Mouse (Mus musculus): ENCODE measurements at regions not wholly inside any gene's neighbourhood (a gene's known extent, or its start where the extent isn't known, plus 50 kb on each side); places are given as distances from the start of the nearest gene placed in this dataset.

DNA sequence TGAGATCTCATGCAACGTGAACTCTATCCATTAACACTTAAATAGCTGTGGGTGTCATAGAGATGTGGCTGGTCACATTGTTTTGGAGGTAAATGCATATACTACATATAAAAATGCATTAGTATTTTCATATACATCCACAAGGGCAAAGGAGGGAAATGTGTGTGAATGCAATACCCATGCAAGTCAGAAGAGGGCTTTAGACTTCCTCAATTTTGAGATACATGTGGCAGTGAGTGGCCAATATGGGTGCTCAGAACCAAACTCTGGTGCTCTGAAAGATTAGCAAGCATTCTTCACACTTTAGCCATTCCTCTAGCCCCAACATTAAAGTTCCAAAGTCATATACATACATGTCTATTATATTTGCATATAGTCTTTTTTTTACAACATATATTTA, 895.5 kb upstream of the Zeb2 start:
- Histone ChIP-seq H3K9ac (ENCODE audit: control insufficient read depth, low read depth, low read length, poor library complexity, severe bottlenecking) (no peak overlapping the region), H3K79me2 (ENCODE audit: control insufficient read depth, insufficient read depth, low read length, poor library complexity) (no peaks in the 10 kb centered on the region), H3K27ac (ENCODE audit: control insufficient read depth, low read depth, low read length) (no peak overlapping the region), H3K4me3 (ENCODE audit: control insufficient read depth in 1 of 2, insufficient read depth in 1 of 2, low read depth in 2 of 2, low read length in 2 of 2) (no peak overlapping the region), H3K27me3 (ENCODE audit: control insufficient read depth in 1 of 2, insufficient read depth in 2 of 2, low read length in 2 of 2) (no peaks in the 10 kb centered on the region), H3K36me3 (ENCODE audit: control insufficient read depth in 1 of 2, insufficient read depth in 2 of 2, low read length in 2 of 2) (peaks cover 0 to 7% of the 10 kb centered on the region in 2 experiments; a peak in 2 of 4 replicates), H3K4me1 (ENCODE audit: control insufficient read depth in 1 of 2, insufficient read depth in 2 of 2, low read length in 2 of 2) (peaks cover 0 to 2% of the 10 kb centered on the region in 2 experiments; a peak in 1 of 4 replicates), H3K9me3 (replicated peaks; ENCODE audit: insufficient read depth, low read length) (no peaks in the 10 kb centered on the region)
- peak; percentile 70 for DNase-seq (ENCODE audit: low read depth, low spot score)
- TF ChIP-seq USF2 (IDR thresholded peaks at IDR 0.05; ENCODE audit: borderline replicate concordance in 1 of 2, insufficient read depth in 1 of 2, low read depth in 1 of 2, low read length in 2 of 2) (no peak), RAD21 (IDR thresholded peaks at IDR 0.05; ENCODE audit: low read depth, low read length) (peak; percentile 40), CTCF (IDR thresholded peaks at IDR 0.05 in 2 of 3, conservative IDR thresholded peaks at IDR 0.05 in 1 of 3; ENCODE audit: control insufficient read depth in 1 of 3, insufficient read depth in 1 of 3, low read depth in 2 of 3, low read length in 3 of 3, poor library complexity in 1 of 3, severe bottlenecking in 1 of 3) (peak in 2 of 3 experiments; percentile 15 to 51; a peak in 3 of 6 replicates), MYC (IDR thresholded peaks at IDR 0.05; ENCODE audit: low read depth, low read length) (0 out of 2 replicates have a peak, but pooled peaks have one; percentile 54), SMC3 (IDR thresholded peaks at IDR 0.05; ENCODE audit: low read depth, low read length) (peak; percentile 62), EP300 (IDR thresholded peaks at IDR 0.05; ENCODE audit: low read depth in 1 of 2, low read length in 2 of 2) (no peak), RCOR1 (IDR thresholded peaks at IDR 0.05; ENCODE audit: low read depth, low read length) (no peak)

- no peak overlapping the region for H3K4me3 ChIP-seq (ENCODE audit: control insufficient read depth in 1 of 2, insufficient read depth in 1 of 2, low read depth in 2 of 2, low read length in 2 of 2)
- H3K9ac ChIP-seq (ENCODE audit: control insufficient read depth, low read depth, low read length, poor library complexity, severe bottlenecking), result no peak overlapping the region
- H3K4me1 ChIP-seq (ENCODE audit: control insufficient read depth in 1 of 2, insufficient read depth in 2 of 2, low read length in 2 of 2), result peaks cover 2 to 7% of the 10 kb centered on the region in 2 experiments; a peak in 3 of 4 replicates
- H3K79me2 ChIP-seq (ENCODE audit: control insufficient read depth, insufficient read depth, low read length, poor library complexity), result no peaks in the 10 kb centered on the region
- H3K27ac ChIP-seq (ENCODE audit: control insufficient read depth, low read depth, low read length), result no peak overlapping the region
- DNase-seq (ENCODE audit: low read depth, low spot score), result peak; percentile 91
- 0 out of 2 replicates have a peak, but pooled peaks have one; percentile 51 for TF ChIP-seq SIN3A (IDR thresholded peaks at IDR 0.05; ENCODE audit: low read length)
- no peak for TF ChIP-seq NELFE (IDR thresholded peaks at IDR 0.05; ENCODE audit: low read depth, low read length)
- TF ChIP-seq ZC3H11A (IDR thresholded peaks at IDR 0.05; ENCODE audit: low read depth, low read length), result 0 out of 2 replicates have a peak, but pooled peaks have one; percentile 2
- peak; percentile 80 for TF ChIP-seq GATA1 (IDR thresholded peaks at IDR 0.05; ENCODE audit: low read depth, low read length)
- peak; percentile 86 for TF ChIP-seq ETS1 (IDR thresholded peaks at IDR 0.05; ENCODE audit: low read depth, low read length)
- 0 out of 2 replicates have a peak, but pooled peaks have one; percentile 30 for TF ChIP-seq ELF1 (IDR thresholded peaks at IDR 0.05; ENCODE audit: low read depth, low read length)
- TF ChIP-seq TCF12 (IDR thresholded peaks at IDR 0.05; ENCODE audit: low read depth, low read length), result peak; percentile 94
- TF ChIP-seq RCOR1 (IDR thresholded peaks at IDR 0.05; ENCODE audit: low read depth, low read length), result peak; percentile 83
- peak; percentile 86 to 94 for TF ChIP-seq EP300 (IDR thresholded peaks at IDR 0.05; ENCODE audit: low read depth in 1 of 2, low read length in 2 of 2)
- TF ChIP-seq MAFK (IDR thresholded peaks at IDR 0.05; ENCODE audit: borderline replicate concordance, low read depth, low read length), result 0 out of 2 replicates have a peak, but pooled peaks have one; percentile 41
- TF ChIP-seq POLR2AphosphoS2 (IDR thresholded peaks at IDR 0.05; ENCODE audit: low read length), result no peak
- peak; percentile 79 for TF ChIP-seq TAL1 (IDR thresholded peaks at IDR 0.05; ENCODE audit: low read length)
- peak; percentile 39; the same call in 1 of the 2 replicates for TF ChIP-seq MXI1 (IDR thresholded peaks at IDR 0.05; ENCODE audit: low read depth, low read length)
- TF ChIP-seq POLR2A (IDR thresholded peaks at IDR 0.05; ENCODE audit: control insufficient read depth in 1 of 2, insufficient read depth in 1 of 2, low read depth in 1 of 2, low read length in 2 of 2, poor library complexity in 1 of 2), result no peak
- peak; percentile 68; the same call in 1 of the 2 replicates for TF ChIP-seq MEF2A (IDR thresholded peaks at IDR 0.05; ENCODE audit: extremely low read depth, insufficient replicate concordance, low read depth, low read length, poor library complexity, severe bottlenecking)
- H3K9me3 ChIP-seq (replicated peaks; ENCODE audit: insufficient read depth, low read length), result no peaks in the 10 kb centered on the region
- peaks cover 0 to 16% of the 10 kb centered on the region in 2 experiments; a peak in 2 of 4 replicates for H3K36me3 ChIP-seq (ENCODE audit: control insufficient read depth in 1 of 2, insufficient read depth in 2 of 2, low read length in 2 of 2)
- H3K27me3 ChIP-seq (ENCODE audit: control insufficient read depth in 1 of 2, insufficient read depth in 2 of 2, low read length in 2 of 2), result no peaks in the 10 kb centered on the region
Measured at GRCm38 (mm10) chr2:45975157-45975556, 858.0 kb upstream of the Zeb2 start.
